Mouse (Mus musculus): ENCODE measurements around the gene Map3k3. TPM values are rescaled to one million over a fixed set of nuclear protein-coding genes. Genes with fewer than 3 reads are reported as not detected.

Gene Map3k3
- polyA plus RNA-seq, 1 experiment from 2014 or later = 33.4 TPM

DNA sequence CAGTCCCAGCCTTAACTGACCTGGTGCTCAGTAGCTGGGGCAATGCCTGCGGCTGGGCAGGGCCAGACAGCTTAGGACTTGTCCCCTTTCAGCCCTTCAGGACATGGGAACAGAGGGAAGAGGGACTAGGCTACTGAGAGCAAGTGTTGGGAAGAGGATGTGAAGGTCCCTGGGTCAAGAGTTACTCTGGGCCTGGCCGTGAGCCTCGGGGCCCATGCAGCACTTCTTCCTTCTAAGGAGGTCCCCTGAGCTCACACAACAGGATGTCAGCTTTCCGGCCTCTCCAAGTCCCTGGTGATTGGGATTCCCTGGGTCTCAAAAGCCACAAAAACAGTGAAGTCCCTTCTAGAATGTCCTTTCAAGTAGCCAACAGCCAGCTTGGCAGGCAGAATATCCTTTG is 79.1 kb downstream of the Map3k3 start:
- peak; percentile 27 for DNase-seq
- Histone ChIP-seq H3K4me1 (ENCODE audit: insufficient read depth) (no peaks in the 10 kb centered on the region), H3K27ac (ENCODE audit: low read depth) (peak overlapping the region; percentile 58), H3K4me3 (ENCODE audit: low read depth, low read length) (no peak overlapping the region), H3K27me3 (ENCODE audit: insufficient read depth, low read length) (no peaks in the 10 kb centered on the region), H3K4me2 (no peak overlapping the region), H3K9ac (no peak overlapping the region), H3K36me3 (ENCODE audit: insufficient read depth) (peaks cover 38% of the 10 kb centered on the region), H3K9me3 (ENCODE audit: low read depth, low read length) (no peaks in the 10 kb centered on the region)
- TF ChIP-seq CTCF (IDR thresholded peaks at IDR 0.05; ENCODE audit: low read depth) = no peak
- 86% methylated on average over 4 of the region's 4 CpGs for WGBS
- ATAC-seq (ENCODE audit: insufficient read depth) = no peak

GRCm38 (mm10) chr11:106164601-106165180 is 80.3 kb downstream of the Map3k3 start:
- no peak for ATAC-seq (ENCODE audit: insufficient read depth)
- WGBS = 89% methylated on average over 16 of the region's 16 CpGs
- H3K27me3 ChIP-seq (ENCODE audit: insufficient read depth, low read length) = no peaks in the 10 kb centered on the region

DNA sequence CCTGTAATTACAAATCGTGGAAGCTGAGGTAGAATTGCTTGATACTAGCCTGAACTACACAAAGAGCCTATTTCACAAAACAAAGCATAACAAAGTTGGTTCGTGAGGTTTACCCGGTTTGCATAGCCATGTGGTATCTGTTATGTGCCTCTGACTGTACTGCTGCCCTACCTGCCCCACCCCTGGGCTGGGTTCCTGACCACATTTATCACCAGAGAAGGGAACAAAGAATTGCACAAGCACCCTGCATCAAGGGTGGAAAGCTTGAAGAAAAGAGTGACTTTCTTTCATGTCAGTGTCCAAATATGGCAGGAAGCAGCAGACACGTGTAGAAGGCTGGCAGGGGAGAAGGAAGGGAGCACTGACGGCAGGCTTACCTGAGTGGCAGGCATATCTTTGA is 83.0 kb downstream of the Map3k3 start:
- Histone ChIP-seq H3K4me3 (ENCODE audit: low read depth, low read length) (no peak overlapping the region), H3K9me3 (ENCODE audit: low read depth, low read length) (no peaks in the 10 kb centered on the region), H3K27ac (ENCODE audit: low read depth) (no peak overlapping the region), H3K4me2 (no peak overlapping the region), H3K9ac (no peak overlapping the region), H3K4me1 (ENCODE audit: insufficient read depth) (no peaks in the 10 kb centered on the region), H3K27me3 (ENCODE audit: insufficient read depth, low read length) (no peaks in the 10 kb centered on the region), H3K36me3 (ENCODE audit: insufficient read depth) (peaks cover 53% of the 10 kb centered on the region)
- TF ChIP-seq CTCF (IDR thresholded peaks at IDR 0.05; ENCODE audit: low read depth) = no peak
- no peak for ATAC-seq (ENCODE audit: insufficient read depth)
- DNase-seq = no peak
- 77% methylated on average over 5 of the region's 5 CpGs for WGBS

More at GRCm38 (mm10) chr11:106164601-106165180, 80.3 kb downstream of the Map3k3 start:
- H3K4me1 ChIP-seq (ENCODE audit: insufficient read depth) = no peaks in the 10 kb centered on the region
- no peak for TF ChIP-seq CTCF (IDR thresholded peaks at IDR 0.05; ENCODE audit: low read depth)
- no peak overlapping the region for H3K9ac ChIP-seq
- H3K4me2 ChIP-seq = no peak overlapping the region
- H3K36me3 ChIP-seq (ENCODE audit: insufficient read depth) = peaks cover 40% of the 10 kb centered on the region
- DNase-seq = no peak
- H3K4me3 ChIP-seq (ENCODE audit: low read depth, low read length) = no peak overlapping the region
- no peak overlapping the region for H3K27ac ChIP-seq (ENCODE audit: low read depth)
- no peaks in the 10 kb centered on the region for H3K9me3 ChIP-seq (ENCODE audit: low read depth, low read length)

DNA sequence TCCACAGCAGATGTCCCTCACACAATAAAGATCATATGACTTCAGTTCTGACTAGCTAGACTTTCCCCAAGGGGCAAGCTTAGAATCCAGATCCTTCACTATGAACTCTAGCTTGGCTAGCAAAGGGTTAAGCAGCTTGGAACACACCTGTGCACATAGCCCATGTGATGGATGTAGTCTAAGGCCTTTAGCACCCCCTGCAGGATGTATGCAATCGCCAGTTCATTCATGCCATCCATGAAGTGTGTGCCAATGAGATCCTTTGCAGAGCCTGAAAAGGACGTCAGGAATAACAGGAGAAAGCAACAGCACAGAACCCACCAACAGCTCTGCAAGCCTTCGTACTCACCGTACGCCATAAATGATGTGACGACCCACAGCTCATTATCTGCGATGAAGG is 86.4 kb downstream of the Map3k3 start:
- ATAC-seq (ENCODE audit: insufficient read depth) = no peak

DNA sequence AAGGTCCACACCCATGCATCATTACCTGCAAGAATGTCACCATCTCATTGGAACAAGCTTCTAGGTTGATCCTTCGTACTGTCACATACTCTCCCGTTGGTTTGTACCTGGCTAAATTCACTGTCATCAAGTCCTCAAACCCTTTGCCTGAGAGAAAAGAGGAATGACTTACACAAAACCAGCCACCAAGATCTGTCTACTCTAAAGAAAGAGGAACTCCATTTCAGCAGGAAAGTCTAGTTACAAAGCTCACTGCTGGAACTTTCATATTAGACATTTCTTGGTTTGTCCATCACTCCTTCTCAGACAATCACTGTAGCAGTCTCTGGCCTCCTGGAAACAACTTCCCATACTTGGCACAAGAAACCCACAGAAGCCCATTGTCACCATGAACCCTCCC is 88.8 kb downstream of the Map3k3 start:
- DNase-seq (no peak), ATAC-seq (ENCODE audit: insufficient read depth) (no peak)
- Histone ChIP-seq H3K4me3 (ENCODE audit: low read depth, low read length) (no peak overlapping the region), H3K9ac (no peak overlapping the region), H3K36me3 (ENCODE audit: insufficient read depth) (peaks cover 18% of the 10 kb centered on the region; the same call in 1 of the 2 replicates), H3K4me2 (no peak overlapping the region), H3K27me3 (ENCODE audit: insufficient read depth, low read length) (no peaks in the 10 kb centered on the region), H3K4me1 (ENCODE audit: insufficient read depth) (no peaks in the 10 kb centered on the region), H3K9me3 (ENCODE audit: low read depth, low read length) (no peaks in the 10 kb centered on the region), H3K27ac (ENCODE audit: low read depth) (no peak overlapping the region)
- 93% methylated on average over 2 of the region's 2 CpGs for WGBS
- no peak for TF ChIP-seq CTCF (IDR thresholded peaks at IDR 0.05; ENCODE audit: low read depth)

More for the DNA sequence above, 86.4 kb downstream of the Map3k3 start:
- TF ChIP-seq CTCF (IDR thresholded peaks at IDR 0.05; ENCODE audit: low read depth) = peak; percentile 61
- Histone ChIP-seq H3K9ac (no peak overlapping the region), H3K4me3 (ENCODE audit: low read depth, low read length) (no peak overlapping the region), H3K9me3 (ENCODE audit: low read depth, low read length) (no peaks in the 10 kb centered on the region), H3K27me3 (ENCODE audit: insufficient read depth, low read length) (no peaks in the 10 kb centered on the region), H3K27ac (ENCODE audit: low read depth) (no peak overlapping the region), H3K36me3 (ENCODE audit: insufficient read depth) (peaks cover 36% of the 10 kb centered on the region), H3K4me2 (no peak overlapping the region), H3K4me1 (ENCODE audit: insufficient read depth) (no peaks in the 10 kb centered on the region)
- WGBS = 77% methylated on average over 7 of the region's 7 CpGs
- DNase-seq = peak; percentile 44

GRCm38 (mm10) chr11:106174372-106174771 is 90.0 kb downstream of the Map3k3 start:
- H3K36me3 ChIP-seq (ENCODE audit: insufficient read depth) = peaks cover 16% of the 10 kb centered on the region; the same call in 1 of the 2 replicates
- H3K27me3 ChIP-seq (ENCODE audit: insufficient read depth, low read length) = no peaks in the 10 kb centered on the region
- no peak overlapping the region for H3K4me3 ChIP-seq (ENCODE audit: low read depth, low read length)
- H3K4me1 ChIP-seq (ENCODE audit: insufficient read depth) = no peaks in the 10 kb centered on the region
- 78% methylated on average over 5 of the region's 5 CpGs for WGBS
- TF ChIP-seq CTCF (IDR thresholded peaks at IDR 0.05; ENCODE audit: low read depth) = no peak
- H3K27ac ChIP-seq (ENCODE audit: low read depth) = no peak overlapping the region
- H3K4me2 ChIP-seq = no peak overlapping the region
- no peak for ATAC-seq (ENCODE audit: insufficient read depth)
- no peaks in the 10 kb centered on the region for H3K9me3 ChIP-seq (ENCODE audit: low read depth, low read length)
- no peak for DNase-seq
- H3K9ac ChIP-seq = no peak overlapping the region

DNA sequence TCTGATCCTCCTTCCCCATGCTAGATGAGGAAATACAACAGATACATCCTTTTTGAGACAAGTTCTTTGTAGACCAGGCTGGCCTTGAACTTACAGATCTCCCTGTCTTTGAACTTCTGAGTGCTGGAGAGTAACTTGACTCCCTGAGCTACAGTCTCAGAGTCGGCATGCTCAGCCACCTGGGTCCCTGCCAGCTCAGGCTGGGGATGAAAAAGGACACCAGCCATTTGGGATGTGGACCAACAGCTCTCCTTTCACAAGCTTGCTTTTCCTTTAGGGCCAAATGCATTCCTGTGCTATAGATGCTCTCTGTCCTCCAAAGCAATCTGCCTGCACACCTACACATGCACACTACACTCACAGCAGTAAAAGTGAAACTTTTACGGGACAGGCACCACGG is 90.7 kb downstream of the Map3k3 start:
- Histone ChIP-seq H3K27ac (ENCODE audit: low read depth) (no peak overlapping the region), H3K4me1 (ENCODE audit: insufficient read depth) (no peaks in the 10 kb centered on the region), H3K27me3 (ENCODE audit: insufficient read depth, low read length) (no peaks in the 10 kb centered on the region), H3K9me3 (ENCODE audit: low read depth, low read length) (no peaks in the 10 kb centered on the region), H3K4me3 (ENCODE audit: low read depth, low read length) (no peak overlapping the region), H3K9ac (no peak overlapping the region), H3K36me3 (ENCODE audit: insufficient read depth) (peaks cover 13% of the 10 kb centered on the region; the same call in 1 of the 2 replicates), H3K4me2 (no peak overlapping the region)
- WGBS = 46% methylated on average over 3 of the region's 3 CpGs
- TF ChIP-seq CTCF (IDR thresholded peaks at IDR 0.05; ENCODE audit: low read depth) = no peak
- ATAC-seq (ENCODE audit: insufficient read depth) (no peak), DNase-seq (no peak)

All from lung, embryonic 14.5 days (tissue).